ENCODE assay signal across 11 mouse cellular contexts in genomic region chr10:7234601-7235000, GRCm38 (mm10). TPM values are rescaled to one million over a fixed set of nuclear protein-coding genes. Genes with fewer than 3 reads are reported as not detected.
DNase-seq lines count a peak whose midpoint lies in the region; ATAC-seq and TF ChIP-seq lines count a peak whose summit lies in the region.
"Had no signal": no experiment of that assay in that cellular context is flagged by ENCODE, and none has a peak within 500 bp of the region (broad histone marks: within the 10 kb centered on the region; RNA-seq: fewer than 3 reads in every experiment).

No protein-coding gene starts in this region.

- no peak overlapping the region for H3K9ac ChIP-seq in lung, postnatal 0 days (replicated peaks; ENCODE audit: low read depth)
- H3K9ac ChIP-seq in stomach, postnatal 0 days (ENCODE audit: low read length), result no peak overlapping the region

- intact Hi-C loops in heart, postnatal 10 days (cut with DNase I), result loop anchor here (5.0 kb wide), 1 partner anchor 33 kb away; no protein-coding TSS in a partner anchor

- WGBS in lung, postnatal 0 days, result 42% methylated on average over 3 of the region's 5 CpGs
- WGBS in cerebellum, adult 2 months, result 26% methylated on average over 4 of the region's 5 CpGs
- 40% methylated on average over 3 of the region's 5 CpGs for WGBS in stomach, postnatal 0 days

- DNase-seq in heart, postnatal 10 days, result peak; percentile 8 to 19
- DNase-seq in heart, postnatal 4 days, result no peak
- no peak for DNase-seq in lung, postnatal 0 days (ENCODE audit: low spot score)
- no peak for DNase-seq in lung, adult 18-20 months
- DNase-seq in cerebellum, adult 2 months, result peak; percentile 51 to 63
- peak; percentile 35 for DNase-seq in stomach, postnatal 0 days (ENCODE audit: low spot score)
- no peak for DNase-seq in liver
- DNase-seq: adrenal gland, adult 8-10 months; thymus, postnatal 25 days had no signal

- TF ChIP-seq EP300 in lung, postnatal 0 days (IDR thresholded peaks at IDR 0.05), result no peak
- TF ChIP-seq EP300 in stomach, postnatal 0 days (optimal IDR thresholded peaks at IDR 0.05), result no peak

- no peaks in the 10 kb centered on the region for H3K36me3 ChIP-seq in lung, postnatal 0 days (ENCODE audit: insufficient read depth, low read length)
- no peaks in the 10 kb centered on the region for H3K36me3 ChIP-seq in stomach, postnatal 0 days (ENCODE audit: control insufficient read depth, insufficient read depth, low read length)
- H3K36me3 ChIP-seq: limb, embryonic 10.5 days had no signal

- H3K4me1 ChIP-seq in lung, postnatal 0 days (ENCODE audit: insufficient read depth, low read depth, low read length), result no peaks in the 10 kb centered on the region
- H3K4me1 ChIP-seq in cerebellum, adult 2 months (ENCODE audit: control insufficient read depth, insufficient read depth, low read length), result 0 out of 2 replicates have a peak, but pooled peaks cover 3% of the 10 kb centered on the region
- H3K4me1 ChIP-seq in stomach, postnatal 0 days (replicated peaks; ENCODE audit: control insufficient read depth, insufficient read depth), result no peaks in the 10 kb centered on the region

- H3K27me3 ChIP-seq in lung, postnatal 0 days (replicated peaks; ENCODE audit: insufficient read depth, low read length), result no peaks in the 10 kb centered on the region
- no peaks in the 10 kb centered on the region for H3K27me3 ChIP-seq in cerebellum, adult 2 months (ENCODE audit: control insufficient read depth, insufficient read depth, low read length)
- no peaks in the 10 kb centered on the region for H3K27me3 ChIP-seq in stomach, postnatal 0 days (ENCODE audit: control insufficient read depth, insufficient read depth, low read length)
- H3K27me3 ChIP-seq: Patski had no signal

- H3K9me3 ChIP-seq in lung, postnatal 0 days (ENCODE audit: low read length), result no peaks in the 10 kb centered on the region
- no peaks in the 10 kb centered on the region for H3K9me3 ChIP-seq in stomach, postnatal 0 days (ENCODE audit: control insufficient read depth, low read length)
- H3K9me3 ChIP-seq: limb, embryonic 10.5 days had no signal

- no peak overlapping the region for H3K4me3 ChIP-seq in lung, postnatal 0 days (ENCODE audit: low read depth, low read length)
- H3K4me3 ChIP-seq in cerebellum, adult 2 months (replicated peaks; ENCODE audit: insufficient read depth, low read depth, low read length), result no peak overlapping the region
- H3K4me3 ChIP-seq in stomach, postnatal 0 days (ENCODE audit: low read depth, low read length), result no peak overlapping the region
- H3K4me3 ChIP-seq: limb, embryonic 10.5 days had no signal

- peak; percentile 7; the same call in 1 of the 2 replicates for TF ChIP-seq CTCF in lung, postnatal 0 days (IDR thresholded peaks at IDR 0.05)
- TF ChIP-seq CTCF in cerebellum, adult 2 months (IDR thresholded peaks at IDR 0.05; ENCODE audit: borderline replicate concordance, insufficient read depth, low read depth, low read length), result no peak; the same call in 1 of the 2 replicates
- TF ChIP-seq CTCF in stomach, postnatal 0 days (IDR thresholded peaks at IDR 0.05; ENCODE audit: low read depth), result peak; percentile 16; the same call in 1 of the 2 replicates

- no peak for ATAC-seq in lung, postnatal 0 days
- ATAC-seq in stomach, postnatal 0 days (ENCODE audit: low FRiP score, low TSS enrichment), result no peak
- ATAC-seq: Patski had no signal

- H3K4me2 ChIP-seq in lung, postnatal 0 days (replicated peaks; ENCODE audit: low read depth, low read length), result no peak overlapping the region
- no peak overlapping the region for H3K4me2 ChIP-seq in stomach, postnatal 0 days (replicated peaks; ENCODE audit: low read depth)

- no peak overlapping the region for H3K27ac ChIP-seq in lung, postnatal 0 days (ENCODE audit: low read length)
- no peak overlapping the region for H3K27ac ChIP-seq in cerebellum, adult 2 months (ENCODE audit: insufficient read depth, low read length)
- H3K27ac ChIP-seq in stomach, postnatal 0 days (replicated peaks), result no peak overlapping the region
- H3K27ac ChIP-seq: limb, embryonic 10.5 days had no signal

- TF ChIP-seq POLR2A in cerebellum, adult 2 months (IDR thresholded peaks at IDR 0.05; ENCODE audit: borderline replicate concordance, insufficient read depth, low read length), result no peak

RNA-seq across cellular contexts. Expression of gene Cnksr3, which starts 22.6 kb away (rescaled TPM):
- 10 to 100 TPM; 24.4 to 26.3 TPM for total RNA-seq in heart, postnatal 10 days (2021)
- total RNA-seq in heart, postnatal 4 days (2021), result 10 to 100 TPM; 25.7 to 28.7 TPM
- polyA plus RNA-seq in lung, postnatal 0 days (2015; fragmentation: Nextera tagmentation; extraction: Ambion mirVana), result 7.4 and 7.6 TPM in 2 replicates
- 35.9 and 43.3 TPM in 2 replicates for polyA plus RNA-seq in cerebellum, adult 2 months (2012; rRNA removed)
- polyA plus RNA-seq in stomach, postnatal 0 days (2015; fragmentation: Nextera tagmentation; extraction: Ambion mirVana), result 7.0 and 7.6 TPM in 2 replicates

Comparison
In these comparisons a context has a peak if more than half of its experiments do, and no peak if none do; other contexts are left out.
1. DNase-seq: peak in heart, postnatal 10 days (2 of 2), cerebellum, adult 2 months (2 of 2) and stomach, postnatal 0 days (single experiment); none in heart, postnatal 4 days (single experiment), lung, postnatal 0 days (single experiment), lung, adult 18-20 months (0 of 2) and liver (single experiment).